Mouse (Mus musculus) layer of hippocampus, adult 9-11 months (tissue): ENCODE measurements around the gene Jph2.

Experiments used
- DNase-seq: peaks from one replicate; pipeline ENCODE4 v3.0.0; 2022

Gene Jph2

DNA sequence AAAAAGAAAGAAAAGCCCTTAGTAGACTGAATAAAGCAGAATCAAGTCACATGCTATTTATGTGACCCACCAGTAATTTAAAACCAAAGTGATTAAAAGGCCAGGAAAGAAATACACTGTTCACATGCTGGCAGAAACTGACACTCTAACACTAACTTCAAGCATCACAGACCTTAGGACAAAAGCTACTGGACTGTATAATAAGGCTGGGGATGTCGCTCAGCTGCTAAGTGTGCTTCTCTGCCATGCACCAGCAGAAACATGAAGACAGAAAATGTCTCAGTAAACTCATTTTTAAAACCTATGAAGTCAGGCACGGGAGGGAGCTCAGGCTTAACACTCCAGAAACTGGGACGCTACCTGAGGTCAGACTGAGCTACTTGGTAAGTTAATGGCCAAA is 12.4 kb upstream of the Jph2 start:
- no peak for DNase-seq

DNA sequence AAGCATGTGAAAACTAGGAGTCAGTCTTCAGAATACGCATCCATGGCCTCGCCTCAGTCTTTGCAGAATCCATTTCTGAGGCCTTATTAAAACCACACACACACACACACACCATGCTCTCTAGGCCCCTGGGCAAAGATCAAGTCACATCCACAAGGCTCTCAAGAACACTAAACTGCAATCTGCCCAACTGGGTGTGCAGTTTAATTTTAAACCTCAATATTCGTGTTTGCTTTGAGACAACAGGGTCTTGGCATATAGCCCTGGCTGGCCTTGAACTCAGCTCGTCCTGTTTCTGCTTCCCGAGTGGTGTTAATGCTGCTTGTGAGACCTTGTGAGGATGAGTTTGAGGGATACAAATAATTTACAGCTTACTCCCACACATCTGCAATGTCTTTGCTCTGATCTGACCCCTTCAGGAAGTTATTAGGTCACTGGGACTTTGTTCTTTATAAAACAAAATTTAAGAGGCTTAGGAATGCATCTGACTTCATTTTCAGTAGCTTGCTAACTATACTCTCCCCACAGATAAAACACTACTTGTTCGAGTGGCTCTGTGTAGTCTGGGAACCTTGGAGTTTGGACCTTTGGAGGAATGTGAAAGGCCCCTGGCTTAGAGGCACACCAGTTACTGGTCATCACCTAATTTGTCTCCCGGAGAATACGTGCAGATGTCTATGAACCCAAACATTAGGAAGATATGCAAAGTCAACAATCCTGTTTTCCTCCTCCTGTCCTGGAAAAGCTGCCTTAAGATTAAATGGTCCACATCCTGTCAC is 6.4 kb upstream of the Jph2 start:
- no peak for DNase-seq

DNA sequence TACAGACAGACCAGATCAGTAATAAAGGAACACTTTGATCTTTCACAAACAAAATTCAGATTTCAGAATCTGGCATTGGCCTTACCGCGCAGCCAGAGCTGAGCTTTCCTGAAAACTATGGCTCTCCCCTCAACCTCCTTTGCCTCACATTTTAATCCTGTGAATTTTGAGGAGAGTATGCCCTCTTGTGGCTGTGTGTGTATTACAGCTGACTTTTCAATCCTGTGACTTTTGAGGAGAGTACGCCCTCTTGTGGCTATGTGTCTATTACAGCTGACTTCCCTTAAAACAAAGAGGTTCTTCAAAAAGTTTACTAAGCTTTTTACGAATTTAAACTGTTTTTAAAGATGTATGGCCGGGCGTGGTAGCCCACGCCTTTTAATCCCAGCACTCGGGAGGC is 3.4 kb upstream of the Jph2 start:
- peak; percentile 69 for DNase-seq

DNA sequence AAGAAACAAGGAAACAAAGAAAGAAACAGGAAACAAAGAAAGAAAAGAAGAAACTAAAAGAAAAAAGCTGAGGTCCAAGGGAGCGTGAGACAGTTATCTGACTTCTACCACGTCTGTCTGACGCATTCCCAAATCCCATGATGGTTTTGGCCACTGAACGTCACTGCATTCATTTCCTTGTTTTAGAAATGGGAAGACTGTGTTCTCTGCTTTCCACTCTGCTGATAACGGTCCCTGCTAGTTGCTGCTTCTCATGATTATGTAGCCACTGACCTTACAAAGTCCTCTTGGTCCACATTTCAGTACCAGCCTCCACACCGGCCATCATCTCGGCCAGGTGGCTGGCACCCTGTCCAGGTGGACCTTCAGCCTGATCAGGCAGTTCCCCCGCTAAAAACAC is 1.4 kb upstream of the Jph2 start:
- DNase-seq, result no peak

DNA sequence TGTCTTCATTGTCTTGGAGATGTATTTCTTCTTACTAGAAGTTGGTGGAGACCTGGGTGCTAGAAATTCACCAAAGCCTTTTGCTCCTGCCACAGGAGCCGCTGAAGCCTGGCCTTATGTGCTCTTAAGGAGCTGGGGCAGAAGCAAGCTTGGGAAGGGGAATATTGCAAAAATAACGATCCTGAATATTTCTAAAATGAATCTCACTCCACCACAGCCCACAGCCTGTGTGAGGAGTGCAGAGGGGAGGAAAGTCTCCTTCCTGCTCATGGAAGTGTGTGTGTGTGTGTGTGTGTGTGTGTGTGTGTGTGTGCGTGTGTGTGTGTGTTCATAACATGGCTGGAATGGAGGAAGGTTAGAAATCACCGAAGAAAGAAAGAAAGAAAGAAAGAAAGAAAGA is 977 bp upstream of the Jph2 start:
- no peak for DNase-seq

DNA sequence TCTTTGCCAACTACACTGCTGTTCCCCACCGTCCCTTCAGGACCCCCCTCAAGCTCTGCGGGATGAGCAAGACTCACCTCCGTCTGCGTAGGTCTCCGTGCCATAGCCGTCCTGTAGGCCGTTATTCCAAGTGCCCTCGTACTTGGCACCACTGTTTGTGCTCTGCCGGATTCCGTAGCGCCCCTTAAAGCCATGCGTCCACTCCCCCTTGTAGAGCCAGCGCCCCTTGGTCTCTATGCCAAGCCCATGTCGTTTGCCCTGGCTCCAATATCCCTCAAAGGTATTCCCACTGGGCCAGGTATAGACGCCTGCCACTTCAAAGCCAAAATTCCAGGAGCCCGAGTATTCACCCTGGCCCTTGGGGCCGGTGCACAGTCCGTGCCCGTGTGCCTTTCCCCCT is 722 bp downstream of the Jph2 start:
- no peak for DNase-seq

DNA sequence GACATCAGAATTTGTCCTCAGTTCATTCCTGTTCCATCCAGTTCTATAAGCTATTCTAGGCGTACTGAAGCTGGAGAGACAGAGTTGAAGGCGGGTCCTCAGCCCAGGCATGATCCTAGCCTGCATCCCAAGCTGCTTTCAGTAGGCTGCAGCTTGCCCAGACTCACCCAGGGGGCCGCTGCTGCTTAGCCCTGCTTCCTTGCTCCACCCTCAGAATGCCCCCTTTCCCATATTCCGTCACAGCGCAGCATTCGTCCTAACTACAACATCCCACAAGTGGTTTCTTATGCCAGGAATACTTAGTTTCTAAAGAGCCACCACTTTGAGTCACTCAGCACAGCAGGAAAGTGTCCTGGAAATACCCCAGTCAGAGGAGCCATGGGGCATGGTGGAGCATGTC is 2.8 kb downstream of the Jph2 start:
- no peak for DNase-seq

DNA sequence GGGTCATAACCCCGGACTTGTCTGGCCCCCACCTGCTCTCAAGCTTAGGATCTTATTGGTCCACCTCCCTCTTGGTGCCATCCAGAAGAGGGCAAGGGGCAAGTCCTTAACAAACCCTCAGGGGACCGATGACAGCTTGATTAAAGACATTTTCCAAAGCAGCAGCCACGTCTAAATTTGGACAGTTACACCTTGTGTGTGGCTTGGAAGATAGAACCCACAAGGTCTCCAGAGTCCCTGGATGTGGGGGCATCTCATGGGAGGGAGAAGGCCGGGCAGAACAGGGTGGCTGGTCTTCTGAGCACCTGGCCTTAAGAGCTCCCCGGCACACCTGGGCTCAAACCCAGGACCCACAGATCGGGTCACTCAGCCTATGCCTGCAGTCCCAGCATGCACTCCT is 3.8 kb downstream of the Jph2 start:
- no peak for DNase-seq

DNA sequence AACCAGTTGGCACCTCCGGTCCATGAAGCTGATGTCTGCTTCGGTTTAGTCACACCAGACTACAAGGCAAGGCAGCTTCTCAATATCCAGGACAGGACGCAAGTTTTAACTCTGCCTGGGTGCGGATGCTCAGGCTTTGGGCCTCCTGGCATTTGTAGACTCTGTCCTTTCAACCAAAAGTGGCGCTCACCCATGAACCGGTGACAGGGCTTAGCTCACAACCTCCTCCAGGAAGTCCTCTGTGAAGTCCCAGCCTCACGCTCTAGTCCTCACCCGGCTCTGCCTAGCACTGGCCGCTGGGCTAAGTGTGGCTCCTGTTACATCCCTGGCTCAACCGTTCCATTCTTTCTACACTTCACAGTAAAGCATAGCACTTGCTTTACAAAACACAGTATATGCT is 4.6 kb downstream of the Jph2 start:
- DNase-seq, result no peak

DNA sequence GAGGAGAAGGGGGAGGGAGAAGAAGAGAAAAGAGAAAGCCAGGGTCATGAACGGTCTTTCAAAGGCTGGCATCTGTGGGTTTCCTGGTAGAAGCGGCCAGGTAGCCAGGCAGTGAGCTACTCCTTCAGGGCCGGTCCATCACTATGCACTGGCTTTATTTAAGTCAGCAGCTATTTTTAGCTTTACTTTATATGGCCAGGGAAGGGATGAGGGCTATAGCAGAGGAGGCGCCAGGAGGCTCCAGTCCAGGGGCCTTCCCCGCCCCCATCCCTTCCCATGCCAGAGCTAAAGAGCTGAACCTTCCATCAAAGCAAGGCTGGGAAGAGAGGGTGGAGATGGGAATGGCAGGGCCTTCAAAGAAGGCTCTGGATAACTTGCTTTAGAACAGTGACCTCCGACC is 5.4 kb downstream of the Jph2 start:
- DNase-seq, result no peak

DNA sequence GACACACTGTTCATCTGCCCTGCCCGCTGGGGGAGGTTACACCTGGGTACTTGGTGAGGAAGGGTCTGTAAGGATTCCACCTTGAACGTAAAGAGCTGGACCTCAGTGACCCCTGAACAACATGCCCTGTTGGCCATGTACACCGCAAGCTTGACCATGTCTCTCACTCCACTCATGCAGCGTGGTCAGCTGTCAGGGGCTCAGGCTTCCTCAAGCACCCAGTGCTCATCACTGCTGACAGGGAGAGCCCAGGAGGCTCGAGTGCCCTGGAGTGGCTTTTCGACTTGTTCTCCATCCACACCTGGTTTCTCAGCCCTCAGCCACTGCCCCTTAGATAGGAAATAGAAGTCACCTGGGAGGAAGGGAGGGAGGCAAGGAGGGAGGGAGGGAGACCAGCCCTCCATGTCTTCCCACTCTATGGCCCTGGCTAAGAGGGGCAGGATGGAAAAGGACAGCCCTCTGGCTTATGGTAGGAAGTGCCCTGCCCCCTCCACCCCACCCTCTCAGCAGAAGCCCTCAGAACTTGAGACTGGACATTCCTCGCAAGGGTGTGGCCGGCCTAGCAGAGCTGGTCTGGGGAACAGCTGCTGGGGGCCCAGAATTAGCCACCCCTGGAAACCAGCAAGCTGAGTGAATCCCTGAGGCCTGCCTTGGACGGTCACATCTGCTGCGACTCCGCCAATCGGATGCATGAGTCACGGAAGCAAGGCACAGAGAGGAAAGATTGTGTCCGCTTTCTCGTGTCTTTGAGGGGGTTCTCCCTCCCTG is 11.2 kb downstream of the Jph2 start:
- DNase-seq, result no peak

DNA sequence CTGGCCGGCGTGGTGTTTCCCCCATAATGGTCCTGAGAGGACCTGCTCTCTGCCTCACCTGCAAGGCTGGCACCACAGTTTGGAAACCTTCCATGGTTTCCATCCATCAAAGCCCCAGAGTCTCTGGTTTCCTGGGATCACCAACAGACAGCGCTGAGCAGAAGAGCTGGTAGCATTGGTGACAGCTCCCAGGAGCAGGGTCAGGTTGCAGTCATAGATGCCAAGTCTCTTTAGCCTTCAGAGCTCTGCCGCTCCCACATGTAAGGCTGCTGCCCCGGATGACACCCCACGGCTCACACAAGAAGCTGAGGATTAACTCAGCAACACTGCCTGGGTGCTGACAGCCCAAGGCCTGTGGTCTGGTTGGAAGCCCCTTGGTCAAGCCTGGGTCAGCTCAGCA is 12.7 kb downstream of the Jph2 start:
- no peak for DNase-seq

DNA sequence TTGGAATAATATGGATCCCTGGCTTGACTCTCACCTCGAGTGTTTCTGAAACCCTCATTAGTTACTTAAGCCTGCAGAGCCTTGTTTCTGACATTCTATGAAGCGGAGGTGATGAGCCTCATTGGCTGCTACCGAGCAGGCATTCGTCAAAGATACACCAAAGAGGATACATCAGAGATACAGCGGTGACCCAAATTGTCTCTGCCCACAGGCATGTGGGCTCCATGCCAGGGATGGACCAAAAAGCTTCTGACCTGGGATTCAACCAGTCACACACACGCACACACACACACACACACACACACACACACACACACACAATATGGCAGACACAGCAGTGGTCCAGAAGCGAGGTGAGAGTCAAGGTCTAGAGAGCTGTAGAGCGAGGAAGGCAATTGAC is 16.5 kb downstream of the Jph2 start:
- no peak for DNase-seq

DNA sequence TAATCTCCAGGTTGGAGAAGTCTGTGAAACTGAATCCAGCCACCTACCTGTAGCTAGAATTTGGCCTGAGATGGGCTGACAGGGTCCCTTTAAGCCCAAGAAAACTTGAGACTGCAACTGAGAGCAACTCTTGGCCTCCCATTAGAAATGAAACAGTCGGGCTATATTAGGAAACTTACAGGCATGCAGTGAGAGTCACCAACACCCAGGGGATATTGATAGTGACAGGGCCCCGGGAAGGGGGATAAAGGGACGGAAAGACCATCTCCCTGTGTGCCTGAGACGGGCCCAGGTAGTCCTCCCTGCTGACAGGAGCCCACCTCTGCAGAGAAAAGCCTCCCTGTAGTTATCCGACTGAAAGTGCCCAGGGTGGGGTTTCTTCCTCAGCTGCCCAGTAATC is 18.4 kb downstream of the Jph2 start:
- no peak for DNase-seq

DNA sequence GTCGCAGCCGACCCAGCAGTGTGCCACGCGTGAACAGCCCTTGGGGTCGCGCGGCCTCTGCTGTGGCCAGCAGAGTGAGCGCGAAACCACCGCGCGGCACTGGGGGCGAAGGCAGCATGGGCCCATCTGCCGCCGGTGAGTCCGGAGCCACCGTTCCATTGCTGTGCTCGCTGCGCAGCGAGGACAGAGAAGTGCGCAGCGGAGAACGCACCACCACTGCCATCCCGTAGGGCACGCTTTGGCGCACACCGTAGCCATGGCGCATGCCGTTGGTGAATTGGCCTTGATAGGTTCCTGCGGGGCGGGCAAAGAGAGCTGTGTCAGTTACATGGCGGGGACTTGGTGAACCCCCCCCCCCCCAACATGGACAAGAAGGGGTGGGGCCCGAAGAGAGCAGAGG is 21.7 kb downstream of the Jph2 start:
- DNase-seq, result no peak

DNA sequence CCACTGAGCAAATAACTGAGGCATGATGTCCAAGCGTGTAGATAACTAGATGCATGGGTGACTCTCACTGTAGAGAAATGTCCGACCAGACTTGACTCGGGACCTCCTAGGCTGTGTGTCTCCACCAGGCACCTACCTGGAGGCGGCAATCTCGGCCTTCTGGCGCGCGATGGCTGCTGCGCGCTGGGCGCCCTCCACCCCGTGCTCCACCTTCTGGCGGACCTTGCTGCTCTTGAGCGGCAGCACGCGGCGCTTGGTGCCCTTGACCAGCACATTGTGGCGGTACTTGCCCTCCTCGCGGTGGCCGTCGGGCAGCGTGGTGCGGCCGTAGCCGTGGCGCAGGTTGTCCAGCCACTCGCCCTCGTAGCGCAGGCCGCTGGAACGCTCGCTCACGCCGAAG is 22.3 kb downstream of the Jph2 start:
- DNase-seq, result no peak

DNA sequence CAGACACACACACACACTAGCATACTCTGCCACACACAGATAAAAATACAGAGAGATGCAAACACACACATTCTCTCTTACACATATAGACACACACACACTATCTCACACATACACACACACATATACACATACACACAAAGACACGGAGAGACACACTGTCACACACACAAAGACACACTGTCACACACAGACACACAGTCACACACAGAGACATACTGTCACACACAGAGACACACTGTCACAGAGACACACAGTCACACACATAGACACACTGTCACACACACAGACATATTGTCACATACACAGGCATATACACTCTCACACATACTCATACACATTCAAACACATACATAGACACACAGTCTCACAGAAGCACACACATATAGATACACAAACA is 25.2 kb downstream of the Jph2 start:
- no peak for DNase-seq

DNA sequence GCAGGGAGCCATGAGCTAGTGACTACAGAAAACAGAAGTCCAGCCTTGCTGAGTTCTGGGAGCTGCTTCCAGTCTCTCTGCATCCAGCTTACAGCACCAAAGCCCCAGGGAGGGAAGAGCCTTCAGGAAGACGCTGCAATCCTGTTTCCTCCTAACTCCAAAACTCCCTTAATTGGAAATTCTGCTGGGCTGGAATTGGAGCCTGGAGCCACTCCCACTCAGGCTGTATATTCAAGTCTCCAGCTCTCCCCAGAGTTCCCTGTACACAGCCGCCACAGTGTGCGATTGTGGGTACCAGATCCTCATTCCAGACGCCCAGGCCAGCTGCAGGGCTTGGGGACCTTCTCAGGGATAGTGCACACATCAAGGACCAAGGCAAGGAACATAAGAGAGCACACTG is 27.6 kb downstream of the Jph2 start:
- no peak for DNase-seq

DNA sequence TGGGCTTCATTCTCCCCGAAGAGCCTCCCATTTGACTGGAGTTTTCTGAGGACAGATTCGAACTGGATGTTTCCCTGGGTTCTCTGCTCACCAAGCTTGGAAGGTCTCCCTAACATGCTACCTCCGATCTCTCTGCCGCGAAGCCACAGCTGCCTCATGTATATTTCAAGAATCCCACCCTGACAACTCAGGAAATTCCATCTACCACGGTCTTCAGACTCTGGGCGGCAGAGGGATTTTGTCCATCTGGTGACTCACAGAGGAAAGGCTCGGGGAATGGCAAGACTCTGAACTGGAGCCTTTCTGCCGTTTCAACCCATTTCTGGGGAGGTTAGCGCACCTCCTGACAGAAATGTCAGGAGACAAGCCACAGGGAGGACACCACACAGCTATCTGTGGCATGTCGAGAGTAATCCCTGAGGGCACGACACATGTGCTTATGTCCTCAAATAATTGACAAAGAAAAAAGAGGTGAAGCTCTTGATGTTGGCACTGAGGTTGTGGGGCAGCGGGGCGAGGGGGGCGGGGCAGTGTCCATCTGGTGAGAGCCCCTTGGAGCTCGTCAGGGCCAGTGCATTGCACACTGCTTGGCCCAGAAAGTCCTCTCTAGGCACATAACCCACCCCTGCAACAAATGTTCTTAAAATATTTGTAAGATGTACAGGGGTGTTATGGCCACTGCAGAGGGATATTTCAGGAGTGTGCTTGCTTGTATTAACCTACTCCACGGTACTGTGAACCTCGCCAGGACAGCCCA is 32.8 kb downstream of the Jph2 start:
- no peak for DNase-seq

DNA sequence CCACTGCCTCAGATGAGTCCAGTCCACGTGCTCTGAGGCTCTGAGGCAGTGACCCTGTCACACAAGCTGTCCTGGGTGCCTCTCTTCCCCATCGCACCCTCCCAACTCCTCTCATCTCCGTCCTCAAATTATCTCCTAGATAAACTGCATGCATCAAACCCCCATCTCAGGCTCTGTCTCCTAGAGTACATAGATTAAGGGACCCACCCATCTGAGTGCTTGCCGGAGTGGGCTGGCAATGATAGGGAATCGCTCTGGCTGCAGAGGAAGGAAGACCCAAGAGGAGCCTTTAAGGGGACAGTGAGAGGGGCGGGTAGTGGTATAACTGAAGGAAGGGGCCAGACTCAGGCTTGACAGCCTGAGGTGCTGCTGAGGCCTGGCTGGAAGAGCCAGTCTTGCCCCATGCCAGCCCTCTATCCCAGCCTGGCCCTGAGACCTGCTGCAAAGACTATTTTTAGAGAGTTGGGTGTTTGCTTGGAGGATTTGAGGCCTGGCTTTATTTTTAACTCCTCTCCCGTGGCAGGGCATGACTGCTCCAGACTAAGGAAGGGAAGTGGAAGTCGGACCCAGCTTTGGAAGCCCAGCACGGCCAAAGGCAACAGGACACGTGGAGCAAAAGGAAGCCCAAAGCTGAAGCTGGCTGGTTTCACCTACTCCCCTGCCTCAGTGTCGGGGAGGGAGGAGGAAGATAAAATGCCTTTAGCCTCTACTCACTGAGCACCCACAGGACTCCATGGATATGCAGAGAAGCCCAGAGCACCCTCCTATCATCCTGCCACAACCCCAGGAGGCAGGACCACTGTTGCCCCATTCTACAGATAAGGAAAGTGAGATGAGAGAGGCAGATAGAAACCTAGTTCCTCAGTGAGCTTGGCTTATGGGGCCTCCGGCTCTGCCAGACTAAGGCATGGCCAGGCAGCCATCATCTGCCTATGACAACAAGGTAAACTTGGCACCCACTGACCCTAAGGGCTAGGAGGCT is 34.6 kb downstream of the Jph2 start:
- no peak for DNase-seq

DNA sequence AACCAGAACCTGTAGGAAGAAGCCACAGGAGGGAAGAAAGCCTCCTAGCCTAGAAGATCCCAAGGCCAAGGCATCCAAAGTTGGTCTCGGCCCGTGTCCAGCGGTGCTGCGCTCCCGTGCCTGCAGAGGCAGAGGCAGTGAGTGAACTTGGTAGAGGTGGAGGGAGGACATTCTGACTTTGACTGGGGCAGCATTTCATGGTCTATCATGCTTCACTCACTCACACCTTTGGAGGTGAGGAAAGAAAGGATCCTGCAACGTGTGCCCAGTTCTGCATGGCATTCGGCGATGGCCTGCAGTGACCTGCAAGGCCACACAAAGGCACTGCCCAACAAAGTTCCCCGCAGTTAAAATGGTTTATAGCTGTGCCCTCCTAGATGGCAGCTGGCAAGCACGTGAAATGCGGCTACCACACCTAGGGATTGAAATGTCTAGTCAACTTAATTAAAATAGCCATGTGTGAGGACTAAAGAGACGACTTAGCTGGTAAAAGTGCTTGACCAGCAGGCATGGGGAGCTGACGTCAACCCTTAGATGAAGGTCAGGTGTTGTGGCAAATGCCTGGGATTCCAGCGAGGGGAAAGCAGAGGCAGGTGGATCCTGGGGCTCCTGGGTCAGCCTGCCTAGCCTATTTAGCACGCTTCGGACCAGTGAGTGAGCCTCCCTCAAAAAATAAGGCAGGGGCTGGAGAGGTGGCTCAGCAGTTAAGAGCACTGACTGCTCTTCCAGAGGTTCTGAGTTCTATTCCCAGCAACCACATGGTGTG is 36.8 kb downstream of the Jph2 start:
- no peak for DNase-seq

DNA sequence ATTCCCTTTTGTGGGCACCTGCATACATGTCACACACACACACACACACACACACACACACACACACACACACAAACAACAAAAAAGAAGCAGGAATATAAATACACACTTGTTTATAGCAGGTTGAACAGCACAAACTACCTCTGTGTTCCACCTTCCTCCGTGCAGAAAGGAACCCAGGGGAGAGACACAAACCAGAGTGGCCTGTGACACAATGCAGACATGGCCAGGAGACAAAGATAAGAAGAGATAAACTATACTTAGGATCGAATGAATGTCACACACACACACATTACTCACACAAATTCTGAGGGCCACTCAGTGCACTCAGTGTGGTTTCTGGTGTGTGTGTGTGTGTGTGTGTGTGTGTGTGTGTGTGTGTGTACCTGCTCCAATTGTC is 38.5 kb downstream of the Jph2 start:
- no peak for DNase-seq
